Mouse (Mus musculus): ENCODE results near the gene Tppp2. TPM values are rescaled to one million over a fixed set of nuclear protein-coding genes. Genes with fewer than 3 reads are reported as not detected.

Tppp2 gene
- total RNA-seq, 1 experiment, result not detected

Other genes with a start within 250 kb of the Tppp2 start
- gene Gm17079, start 223.0 kb upstream of the Tppp2 start, total RNA-seq (2012; rRNA removed), result not detected in 2 replicates
- gene Gm5800, start 201.2 kb upstream of the Tppp2 start, total RNA-seq (2012; rRNA removed), result not detected in 2 replicates
- not detected in 2 replicates for gene Ang4, start 144.8 kb upstream of the Tppp2 start, total RNA-seq (2012; rRNA removed)
- not detected in 2 replicates for gene AY358078, start 118.4 kb upstream of the Tppp2 start, total RNA-seq (2012; rRNA removed)
- gene Ear6, start 64.7 kb upstream of the Tppp2 start, total RNA-seq (2012; rRNA removed), result not detected in 2 replicates
- 19.7 and 40.1 TPM in 2 replicates for gene Mettl17, start 33.6 kb upstream of the Tppp2 start, total RNA-seq (2012; rRNA removed)
- 0.49 and 0.74 TPM in 2 replicates for gene Slc39a2, start 25.5 kb upstream of the Tppp2 start, total RNA-seq (2012; rRNA removed)
- 5.7 and 16.6 TPM in 2 replicates for gene Ndrg2, start 4.3 kb upstream of the Tppp2 start, total RNA-seq (2012; rRNA removed)
- gene Rnase13, start 4.3 kb downstream of the Tppp2 start, total RNA-seq (2012; rRNA removed), result not detected in 2 replicates
- gene Arhgef40, start 66.3 kb downstream of the Tppp2 start, total RNA-seq (2012; rRNA removed), result 10.1 and 14.0 TPM in 2 replicates
- 3.6 and 7.7 TPM in 2 replicates for gene Tmem253, start 97.2 kb downstream of the Tppp2 start, total RNA-seq (2012; rRNA removed)
- 59.5 and 98.0 TPM in 2 replicates for gene Zfp219, start 102.3 kb downstream of the Tppp2 start, total RNA-seq (2012; rRNA removed)
- gene Olfr221, start 124.0 kb downstream of the Tppp2 start, total RNA-seq (2012; rRNA removed), result not detected in 2 replicates
- gene Hnrnpc, start 185.6 kb downstream of the Tppp2 start, total RNA-seq (2012; rRNA removed), result 242 and 267 TPM in 2 replicates
- gene Rpgrip1, start 192.3 kb downstream of the Tppp2 start, total RNA-seq (2012; rRNA removed), result 3.3 and 6.4 TPM in 2 replicates

Data from ES-E14 (cell line).